In genomic region chr8:110847645-110848495, GRCm38 (mm10) we compare ENCODE assay signal across 8 mouse cellular contexts. TPM values are rescaled to one million over a fixed set of nuclear protein-coding genes. Genes with fewer than 3 reads are reported as not detected.
DNase-seq lines count a peak whose midpoint lies in the region; ATAC-seq and TF ChIP-seq lines count a peak whose summit lies in the region.

No protein-coding gene starts in this region.

- H3K9ac ChIP-seq in liver, adult 2 months (ENCODE audit: low read depth, low read length), result peak overlapping the region; percentile 64
- H3K9ac ChIP-seq in limb, embryonic 14.5 days (ENCODE audit: low read depth, low read length, severe bottlenecking), result peak overlapping the region; percentile 97
- H3K9ac ChIP-seq in neural tube, embryonic 15.5 days (replicated peaks), result peak overlapping the region; percentile 90

- peak overlapping the region; percentile 59 for H3K4me2 ChIP-seq in limb, embryonic 14.5 days (replicated peaks; ENCODE audit: low read depth, low read length, severe bottlenecking)
- H3K4me2 ChIP-seq in neural tube, embryonic 15.5 days, result peak overlapping the region; percentile 82

- H3K27ac ChIP-seq in liver, adult 2 months (replicated peaks; ENCODE audit: insufficient read depth, low read depth, low read length), result peak overlapping the region; percentile 40; the same call in 1 of the 2 replicates
- no peak overlapping the region for H3K27ac ChIP-seq in embryonic fibroblast, embryonic 13.5 days (ENCODE audit: insufficient read depth, low read length)
- no peak overlapping the region for H3K27ac ChIP-seq in limb, embryonic 14.5 days (replicated peaks; ENCODE audit: low read depth, low read length)
- H3K27ac ChIP-seq in neural tube, embryonic 15.5 days (replicated peaks), result no peak overlapping the region

- peaks cover 42% of the 10 kb centered on the region for H3K36me3 ChIP-seq in liver, adult 2 months (ENCODE audit: control insufficient read depth, insufficient read depth, low read length)
- peaks cover 56% of the 10 kb centered on the region for H3K36me3 ChIP-seq in limb, embryonic 14.5 days (ENCODE audit: control insufficient read depth, insufficient read depth, low read length)
- peaks cover 49% of the 10 kb centered on the region for H3K36me3 ChIP-seq in neural tube, embryonic 15.5 days

- no peak for TF ChIP-seq POLR2A in liver, adult 2 months (IDR thresholded peaks at IDR 0.05; ENCODE audit: extremely low read depth, insufficient read depth, low read length)
- TF ChIP-seq POLR2A in embryonic fibroblast, embryonic 13.5 days (IDR thresholded peaks at IDR 0.05; ENCODE audit: low read depth, low read length), result no peak
- no peak for TF ChIP-seq POLR2A in limb, embryonic 14.5 days (IDR thresholded peaks at IDR 0.05; ENCODE audit: borderline replicate concordance, extremely low read depth, insufficient read depth, insufficient read length)

- H3K4me3 ChIP-seq in liver, adult 2 months (ENCODE audit: insufficient read depth, low read depth, low read length), result peak overlapping the region; percentile 89
- H3K4me3 ChIP-seq in embryonic fibroblast, embryonic 13.5 days (ENCODE audit: insufficient read depth, low read length), result peak overlapping the region; percentile 75
- H3K4me3 ChIP-seq in limb, embryonic 14.5 days (replicated peaks; ENCODE audit: low read length), result peak overlapping the region; percentile 98
- H3K4me3 ChIP-seq in neural tube, embryonic 15.5 days (replicated peaks), result peak overlapping the region; percentile 94

- WGBS in liver, adult 2 months, result 34% methylated on average over 14 of the region's 14 CpGs
- 51% methylated on average over 14 of the region's 14 CpGs for WGBS in limb, embryonic 14.5 days
- WGBS in neural tube, embryonic 15.5 days, result 71% methylated on average over 14 of the region's 14 CpGs

- no peaks in the 10 kb centered on the region for H3K27me3 ChIP-seq in liver, adult 2 months (ENCODE audit: control insufficient read depth, insufficient read depth, low read length)
- no peaks in the 10 kb centered on the region for H3K27me3 ChIP-seq in limb, embryonic 14.5 days (ENCODE audit: control insufficient read depth, insufficient read depth, low read length)
- no peaks in the 10 kb centered on the region for H3K27me3 ChIP-seq in neural tube, embryonic 15.5 days (replicated peaks)

- no peak for TF ChIP-seq CTCF in liver, adult 2 months (IDR thresholded peaks at IDR 0.05; ENCODE audit: low read depth, low read length)
- TF ChIP-seq CTCF in embryonic fibroblast, embryonic 13.5 days (IDR thresholded peaks at IDR 0.05; ENCODE audit: borderline replicate concordance, insufficient read depth, low read length), result no peak

- ATAC-seq in limb, embryonic 14.5 days (ENCODE audit: low FRiP score, low read depth), result no peak
- no peak for ATAC-seq in neural tube, embryonic 15.5 days (ENCODE audit: low FRiP score)

- peak; percentile 62 for DNase-seq in liver, adult 2 months (ENCODE audit: extremely low read depth, low read depth, low spot score)
- DNase-seq in liver, result no peak
- peak; percentile 3 for DNase-seq in limb, embryonic 14.5 days (ENCODE audit: low spot score)
- no peak for DNase-seq in thymus, postnatal 36 days
- no peak for DNase-seq in embryo, embryonic 10.5 days (ENCODE audit: low spot score)
- DNase-seq in kidney, adult 8-10 months, result no peak

- H3K79me2 ChIP-seq in liver, adult 2 months (ENCODE audit: control insufficient read depth, insufficient read depth, low read length), result peaks cover 14% of the 10 kb centered on the region; the same call in 1 of the 2 replicates

- no peaks in the 10 kb centered on the region for H3K9me3 ChIP-seq in limb, embryonic 14.5 days (ENCODE audit: control insufficient read depth, low read length)
- H3K9me3 ChIP-seq in neural tube, embryonic 15.5 days (replicated peaks), result no peaks in the 10 kb centered on the region

- peaks cover 12% of the 10 kb centered on the region for H3K4me1 ChIP-seq in liver, adult 2 months (ENCODE audit: control insufficient read depth, insufficient read depth, low read length)
- peaks cover 5% of the 10 kb centered on the region for H3K4me1 ChIP-seq in embryonic fibroblast, embryonic 13.5 days (ENCODE audit: control insufficient read depth, insufficient read depth, low read length)
- peaks cover 17% of the 10 kb centered on the region for H3K4me1 ChIP-seq in limb, embryonic 14.5 days (ENCODE audit: control insufficient read depth, insufficient read depth, low read length)
- peaks cover 29% of the 10 kb centered on the region for H3K4me1 ChIP-seq in neural tube, embryonic 15.5 days

RNA-seq across cellular contexts. Expression of gene Sf3b3, which starts 1.3 kb away (rescaled TPM):
- 20.6 and 23.8 TPM in 2 replicates for total RNA-seq in liver, adult 2 months (2014; rRNA removed)
- polyA plus RNA-seq in liver, adult 2 months (2012; rRNA removed), result 10.8 and 12.1 TPM in 2 replicates
- polyA plus RNA-seq in embryonic fibroblast, embryonic 13.5 days (2011; ENCODE audit: insufficient read length, low read depth, missing spikeins), result 113 and 124 TPM in 2 replicates
- polyA plus RNA-seq in limb, embryonic 14.5 days (2012; rRNA removed), result 92.7 and 96.2 TPM in 2 replicates
- 132 and 150 TPM in 2 replicates for polyA plus RNA-seq in limb, embryonic 14.5 days (2014; fragmentation: Nextera tagmentation; extraction: Ambion mirVana)
- polyA plus RNA-seq in neural tube, embryonic 15.5 days (2015; fragmentation: Nextera tagmentation; extraction: Ambion mirVana), result 79.6 and 97.3 TPM in 2 replicates

RNA-seq across cellular contexts. Expression of gene Cog4, which starts 1.5 kb away (rescaled TPM):
- total RNA-seq in liver, adult 2 months (2014; rRNA removed), result 73.9 and 75.4 TPM in 2 replicates
- polyA plus RNA-seq in liver, adult 2 months (2012; rRNA removed), result 27.8 and 29.4 TPM in 2 replicates
- polyA plus RNA-seq in embryonic fibroblast, embryonic 13.5 days (2011; ENCODE audit: insufficient read length, low read depth, missing spikeins), result 44.9 and 49.1 TPM in 2 replicates
- 41.2 and 44.5 TPM in 2 replicates for polyA plus RNA-seq in limb, embryonic 14.5 days (2012; rRNA removed)
- polyA plus RNA-seq in limb, embryonic 14.5 days (2014; fragmentation: Nextera tagmentation; extraction: Ambion mirVana), result 65.5 and 75.4 TPM in 2 replicates
- 74.1 and 78.9 TPM in 2 replicates for polyA plus RNA-seq in neural tube, embryonic 15.5 days (2015; fragmentation: Nextera tagmentation; extraction: Ambion mirVana)

RNA-seq across cellular contexts. Expression of gene Il34, which starts 42.1 kb away (rescaled TPM):
- 2.4 and 4.8 TPM in 2 replicates for total RNA-seq in liver, adult 2 months (2014; rRNA removed)
- 5.6 and 7.3 TPM in 2 replicates for polyA plus RNA-seq in liver, adult 2 months (2012; rRNA removed)
- polyA plus RNA-seq in embryonic fibroblast, embryonic 13.5 days (2011; ENCODE audit: insufficient read length, low read depth, missing spikeins), result 2.7 and 5.0 TPM in 2 replicates
- polyA plus RNA-seq in limb, embryonic 14.5 days (2012; rRNA removed), result 1.4 and 1.6 TPM in 2 replicates
- polyA plus RNA-seq in limb, embryonic 14.5 days (2014; fragmentation: Nextera tagmentation; extraction: Ambion mirVana), result 0.95 and 1.2 TPM in 2 replicates
- polyA plus RNA-seq in neural tube, embryonic 15.5 days (2015; fragmentation: Nextera tagmentation; extraction: Ambion mirVana), result 5.8 and 6.3 TPM in 2 replicates

RNA-seq across cellular contexts. Expression of gene Fuk, which starts 54.4 kb away (rescaled TPM):
- total RNA-seq in liver, adult 2 months (2014; rRNA removed), result 6.3 and 6.7 TPM in 2 replicates
- 11.2 and 11.4 TPM in 2 replicates for polyA plus RNA-seq in liver, adult 2 months (2012; rRNA removed)
- 7.0 and 8.4 TPM in 2 replicates for polyA plus RNA-seq in embryonic fibroblast, embryonic 13.5 days (2011; ENCODE audit: insufficient read length, low read depth, missing spikeins)
- 16.2 and 22.4 TPM in 2 replicates for polyA plus RNA-seq in limb, embryonic 14.5 days (2012; rRNA removed)
- 10.4 and 10.6 TPM in 2 replicates for polyA plus RNA-seq in limb, embryonic 14.5 days (2014; fragmentation: Nextera tagmentation; extraction: Ambion mirVana)
- 7.3 and 7.5 TPM in 2 replicates for polyA plus RNA-seq in neural tube, embryonic 15.5 days (2015; fragmentation: Nextera tagmentation; extraction: Ambion mirVana)

Comparison
In these comparisons a context has a peak if more than half of its experiments do, and no peak if none do; other contexts are left out.
1. DNase-seq: peak in liver, adult 2 months (single experiment) and limb, embryonic 14.5 days (single experiment); none in liver (single experiment), thymus, postnatal 36 days (0 of 2), embryo, embryonic 10.5 days (single experiment) and kidney, adult 8-10 months (0 of 2).
2. Peak in every context shown above with its lines, with median percentiles within 50 percentile points of each other: H3K4me3 ChIP-seq and H3K9ac ChIP-seq.